Mouse (Mus musculus): ENCODE data around the gene Tomm40. TPM values are rescaled to one million over a fixed set of nuclear protein-coding genes. Genes with fewer than 3 reads are reported as not detected.
A peak's percentile ranks its signal among the peaks of the same experiment; 100 is the strongest.

Tomm40 gene
- polyA plus RNA-seq, 1 experiment from 2014 or later: 17.8 TPM

DNA sequence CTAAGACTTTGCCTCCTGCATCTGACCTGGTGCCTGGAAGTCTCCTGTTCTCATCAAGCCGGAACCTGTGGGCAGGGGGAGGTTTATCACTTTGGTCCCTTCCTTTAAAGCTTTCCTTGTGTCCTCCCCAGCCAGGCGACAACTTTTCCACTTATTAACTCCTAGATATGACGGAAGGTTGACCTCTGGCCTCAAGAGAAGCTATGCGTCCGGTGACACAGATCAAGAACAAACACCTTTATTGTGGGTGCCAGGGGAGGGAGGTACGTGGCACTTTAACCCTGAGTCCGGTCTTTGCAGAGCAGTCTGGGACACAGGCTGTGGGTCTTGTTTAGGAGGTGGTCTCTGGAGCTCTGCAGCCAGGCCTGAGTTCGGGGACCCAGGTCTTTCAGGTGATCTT is 37.4 kb downstream of the Tomm40 start, which contains the start of gene Apoc2:
Gene Apoc2 (minus strand): TSS at position 70 of the 400 bp plus-strand sequence.
- peak within 1 kb of the TSS; percentile 55 for H3K27ac ChIP-seq
- 100% methylated on average over 8 of the region's 8 CpGs for WGBS (ENCODE audit: missing documents)
- no peaks in the 10 kb centered on the region for H3K36me3 ChIP-seq (ENCODE audit: inconsistent target)
- H3K4me3 ChIP-seq (ENCODE audit: inconsistent target): no peak within 1 kb of the TSS
- H3K79me2 ChIP-seq (ENCODE audit: inconsistent target): no peaks in the 10 kb centered on the region

DNA sequence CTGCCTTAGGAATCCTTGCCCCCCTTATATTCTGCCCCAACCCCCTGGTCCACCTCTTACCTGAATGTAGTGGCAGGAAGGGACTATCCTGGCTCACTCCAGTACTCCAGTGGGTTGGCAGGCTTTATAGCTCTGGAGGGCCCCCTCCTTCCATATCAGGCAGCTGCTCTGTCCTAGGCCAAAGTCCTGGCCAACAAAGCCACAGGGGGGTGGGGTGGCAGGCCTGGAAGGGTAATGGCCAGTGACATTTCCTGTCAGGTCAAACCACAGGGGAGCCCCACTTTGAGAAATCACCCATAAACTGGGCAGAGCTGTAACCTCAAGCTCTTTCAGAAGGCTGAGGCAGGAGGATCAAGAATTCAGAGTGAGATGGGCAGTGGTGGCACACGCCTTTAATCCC is 38.6 kb downstream of the Tomm40 start:
- no peaks in the 10 kb centered on the region for H3K36me3 ChIP-seq (ENCODE audit: inconsistent target)
- peak overlapping the region; percentile 55 for H3K27ac ChIP-seq
- H3K4me3 ChIP-seq (ENCODE audit: inconsistent target): no peak overlapping the region
- 67% methylated on average over 1 of the region's 1 CpGs for WGBS (ENCODE audit: missing documents)
- no peaks in the 10 kb centered on the region for H3K79me2 ChIP-seq (ENCODE audit: inconsistent target)

DNA sequence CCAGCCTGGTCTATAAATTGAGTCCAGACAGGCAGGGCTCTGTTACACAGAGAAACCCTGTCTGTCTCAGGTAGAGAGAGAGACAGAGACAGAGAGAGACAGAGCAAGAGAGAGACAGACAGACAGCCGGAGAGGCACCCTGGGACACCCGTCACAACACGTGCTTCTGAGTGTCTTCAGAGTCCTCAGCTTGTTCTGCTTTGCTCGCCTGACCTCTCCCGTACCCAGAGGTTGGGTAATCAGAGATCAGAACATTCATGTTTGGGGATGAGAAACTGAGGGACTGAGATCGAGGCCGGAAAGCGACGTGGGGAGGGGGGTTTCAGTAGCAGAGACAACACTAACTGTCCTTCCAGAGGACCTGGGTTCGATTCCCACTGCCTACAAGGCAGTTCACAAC is 39.4 kb downstream of the Tomm40 start:
- 35% methylated on average over 10 of the region's 10 CpGs for WGBS (ENCODE audit: missing documents)
- Histone ChIP-seq H3K27ac (peak overlapping the region; percentile 55), H3K4me3 (ENCODE audit: inconsistent target) (no peak overlapping the region), H3K79me2 (ENCODE audit: inconsistent target) (no peaks in the 10 kb centered on the region), H3K36me3 (ENCODE audit: inconsistent target) (no peaks in the 10 kb centered on the region)

- Histone ChIP-seq H3K4me3 (ENCODE audit: inconsistent target) (no peak overlapping the region), H3K36me3 (ENCODE audit: inconsistent target) (no peaks in the 10 kb centered on the region), H3K79me2 (ENCODE audit: inconsistent target) (no peaks in the 10 kb centered on the region), H3K27ac (no peak overlapping the region)
- WGBS (ENCODE audit: missing documents): 77% methylated on average over 14 of the region's 14 CpGs
Measured at GRCm38 (mm10) chr7:19673083-19673699, 42.0 kb downstream of the Tomm40 start.

- Histone ChIP-seq H3K27ac (no peak overlapping the region), H3K36me3 (ENCODE audit: inconsistent target) (no peaks in the 10 kb centered on the region), H3K4me3 (ENCODE audit: inconsistent target) (no peak overlapping the region), H3K79me2 (ENCODE audit: inconsistent target) (no peaks in the 10 kb centered on the region)
- 98% methylated on average over 10 of the region's 10 CpGs for WGBS (ENCODE audit: missing documents)
Measured at GRCm38 (mm10) chr7:19671511-19671910, 43.7 kb downstream of the Tomm40 start.

DNA sequence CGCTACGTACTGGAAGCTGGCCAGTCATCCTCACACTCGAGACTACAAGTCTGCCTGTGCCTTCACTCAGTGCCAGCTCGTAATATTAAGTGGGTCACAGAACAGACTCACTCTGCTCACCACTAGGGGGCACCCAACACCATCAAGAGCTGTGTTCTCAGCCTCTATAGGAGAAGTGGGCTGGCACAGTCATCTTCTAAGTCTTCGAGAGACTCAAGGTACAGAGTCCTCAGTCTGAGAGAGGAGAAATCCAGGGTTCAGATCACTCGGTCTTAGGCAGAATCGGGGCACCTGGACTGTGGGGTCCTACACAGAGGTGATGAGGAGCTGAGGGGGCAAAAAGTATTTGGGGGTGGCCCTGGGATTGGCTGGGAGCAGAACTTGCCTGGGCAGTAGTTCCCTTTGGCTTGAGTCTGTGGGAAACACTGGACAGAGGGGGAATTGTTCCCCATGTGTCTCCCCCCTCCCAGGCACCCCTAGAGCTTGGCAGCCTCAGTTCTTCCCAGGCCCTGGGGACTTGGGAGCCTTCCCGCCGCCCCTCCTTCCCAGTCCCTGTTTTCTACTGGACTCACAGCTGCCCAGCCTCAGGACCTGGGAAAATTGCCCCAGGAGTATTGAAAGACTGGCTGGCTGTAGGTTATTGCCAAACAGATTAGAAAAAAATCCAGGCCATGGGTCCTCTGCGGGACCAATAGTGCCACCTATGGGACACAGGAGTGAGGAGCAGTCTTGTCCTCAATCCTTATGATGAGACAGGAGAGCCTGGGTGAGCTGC is 46.1 kb downstream of the Tomm40 start:
- Histone ChIP-seq H3K79me2 (ENCODE audit: inconsistent target) (peaks cover 7% of the 10 kb centered on the region), H3K36me3 (ENCODE audit: inconsistent target) (no peaks in the 10 kb centered on the region), H3K27ac (peak overlapping the region; percentile 68), H3K4me3 (ENCODE audit: inconsistent target) (no peak overlapping the region)
- 15% methylated on average over 10 of the region's 10 CpGs for WGBS (ENCODE audit: missing documents)

DNA sequence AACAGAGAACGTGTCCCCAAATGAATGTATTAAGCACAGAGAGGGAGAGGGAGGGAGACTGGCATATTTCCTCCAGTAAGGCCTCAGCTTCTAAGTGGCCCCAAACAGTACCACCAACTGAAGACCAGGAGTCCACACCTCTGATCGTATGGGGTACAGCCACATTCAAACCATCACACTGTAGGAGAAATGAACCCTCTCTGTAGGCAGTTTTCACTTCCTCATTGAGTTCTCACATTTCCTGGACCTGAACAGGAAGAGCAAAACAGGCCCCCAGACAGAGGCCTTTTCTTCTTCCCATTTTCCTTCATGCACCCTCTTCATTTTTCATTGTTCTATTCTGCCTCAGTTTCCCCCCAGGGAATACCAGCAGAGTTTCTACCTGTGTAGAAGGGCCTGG is 47.8 kb downstream of the Tomm40 start:
- 33% methylated on average over 2 of the region's 2 CpGs for WGBS (ENCODE audit: missing documents)
- peaks cover 24% of the 10 kb centered on the region for H3K79me2 ChIP-seq (ENCODE audit: inconsistent target)
- H3K4me3 ChIP-seq (ENCODE audit: inconsistent target): no peak overlapping the region
- H3K27ac ChIP-seq: peak overlapping the region; percentile 96
- H3K36me3 ChIP-seq (ENCODE audit: inconsistent target): no peaks in the 10 kb centered on the region

DNA sequence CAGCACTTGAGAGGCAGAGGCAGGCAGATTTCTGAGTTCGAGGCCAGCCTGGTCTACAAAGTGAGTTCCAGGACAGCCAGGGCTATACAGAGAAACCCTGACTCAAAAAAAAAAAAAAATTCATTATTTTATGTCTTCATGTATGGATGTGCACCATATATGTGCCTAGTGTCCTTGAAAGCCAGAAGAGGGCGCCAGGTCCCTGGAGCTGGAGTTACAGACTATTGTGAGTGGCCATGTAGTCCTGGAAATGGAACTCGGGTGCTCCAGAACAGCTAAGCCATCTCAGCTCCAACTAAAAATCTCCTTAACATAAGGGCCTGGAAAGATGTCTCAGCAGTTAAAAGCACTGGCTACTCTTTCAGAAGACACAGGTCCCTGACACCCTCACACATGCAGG is 48.5 kb downstream of the Tomm40 start:
- Histone ChIP-seq H3K27ac (peak overlapping the region; percentile 96), H3K36me3 (ENCODE audit: inconsistent target) (no peaks in the 10 kb centered on the region; the same call in 1 of the 2 replicates), H3K4me3 (ENCODE audit: inconsistent target) (no peak overlapping the region), H3K79me2 (ENCODE audit: inconsistent target) (peaks cover 30% of the 10 kb centered on the region)
- 92% methylated on average over 3 of the region's 3 CpGs for WGBS (ENCODE audit: missing documents)

- no peaks in the 10 kb centered on the region; the same call in 1 of the 2 replicates for H3K36me3 ChIP-seq (ENCODE audit: inconsistent target)
- H3K27ac ChIP-seq: peak within 1 kb of the TSS; percentile 96
- peak within 1 kb of the TSS; percentile 89 for H3K4me3 ChIP-seq (ENCODE audit: inconsistent target)
- peaks cover 46% of the 10 kb centered on the region for H3K79me2 ChIP-seq (ENCODE audit: inconsistent target)
- WGBS (ENCODE audit: missing documents): under 1% methylated on average over 63 of the region's 63 CpGs
Measured at GRCm38 (mm10) chr7:19664955-19665841, 50.0 kb downstream of the Tomm40 start, which contains the start of gene Clptm1. Gene Clptm1, minus strand, starts transcription at chr7:19665033.

GRCm38 (mm10) chr7:19664455-19664954 is 50.7 kb downstream of the Tomm40 start:
- 0 out of 2 replicates have a peak overlapping the region, but pooled peaks have one; percentile 25 for H3K27ac ChIP-seq
- H3K79me2 ChIP-seq (ENCODE audit: inconsistent target): peaks cover 53% of the 10 kb centered on the region
- WGBS (ENCODE audit: missing documents): under 1% methylated on average over 33 of the region's 37 CpGs
- peaks cover 6% of the 10 kb centered on the region; the same call in 1 of the 2 replicates for H3K36me3 ChIP-seq (ENCODE audit: inconsistent target)
- H3K4me3 ChIP-seq (ENCODE audit: inconsistent target): peak overlapping the region; percentile 89

DNA sequence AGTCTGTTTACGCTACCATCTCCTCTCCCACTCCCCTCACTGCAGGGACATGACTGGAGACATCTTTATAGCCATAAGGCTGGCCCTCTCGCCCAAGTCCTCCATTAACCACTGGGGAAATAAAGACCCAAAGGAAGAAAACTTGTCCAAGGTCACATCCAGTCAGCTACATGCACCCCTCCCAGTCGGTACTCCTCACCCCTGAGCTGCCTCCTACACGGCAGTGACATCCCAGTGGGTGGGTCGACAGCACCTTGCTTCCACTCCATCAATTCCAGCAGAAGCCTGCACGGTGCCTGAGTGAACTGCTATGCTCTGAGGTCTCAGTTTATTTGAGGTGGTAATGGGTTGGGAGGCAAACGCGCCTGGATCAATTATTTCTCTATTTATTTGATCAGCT is 51.3 kb downstream of the Tomm40 start:
- peaks cover 59% of the 10 kb centered on the region for H3K79me2 ChIP-seq (ENCODE audit: inconsistent target)
- peak overlapping the region; percentile 89 for H3K4me3 ChIP-seq (ENCODE audit: inconsistent target)
- H3K27ac ChIP-seq: no peak overlapping the region
- WGBS (ENCODE audit: missing documents): 15% methylated on average over 8 of the region's 8 CpGs
- H3K36me3 ChIP-seq (ENCODE audit: inconsistent target): peaks cover 10% of the 10 kb centered on the region; the same call in 1 of the 2 replicates

GRCm38 (mm10) chr7:19652614-19653013 is 62.6 kb downstream of the Tomm40 start:
- WGBS (ENCODE audit: missing documents): 90% methylated on average over 2 of the region's 2 CpGs
- Histone ChIP-seq H3K36me3 (ENCODE audit: inconsistent target) (peaks cover 70% of the 10 kb centered on the region), H3K27ac (no peak overlapping the region), H3K4me3 (ENCODE audit: inconsistent target) (no peak overlapping the region), H3K79me2 (ENCODE audit: inconsistent target) (peaks cover 45% of the 10 kb centered on the region)
